Mouse (Mus musculus) liver, adult 2 months (tissue): ENCODE results near the gene Agpat1. TPM values are rescaled to one million over a fixed set of nuclear protein-coding genes. Genes with fewer than 3 reads are reported as not detected.

Experiments used
- DNase-seq: peaks from one replicate; pipeline ENCODE4 v3.0.0-alpha.2; 2011; ENCODE audit warnings: low read depth, low spot score; ENCODE audit errors: extremely low read depth
- H3K27ac ChIP-seq: fragments of 200-500 bp; replicated peaks from 2 replicates; pipeline ENCODE4 v1.5.1; 2012; ENCODE audit warnings: low read depth, mild to moderate bottlenecking, control low read depth, inconsistent platforms, low read length; ENCODE audit not compliant: insufficient read depth
- H3K27me3 ChIP-seq: fragments of 200-500 bp; 2 replicates; pipeline ENCODE4 v1.6.1; 2012; ENCODE audit warnings: mild to moderate bottlenecking, moderate library complexity, low read length, inconsistent platforms; ENCODE audit not compliant: control insufficient read depth, insufficient read depth
- H3K36me3 ChIP-seq: fragments of 200-500 bp; 2 replicates; pipeline ENCODE4 v1.6.1; 2012; ENCODE audit warnings: low read length, inconsistent platforms; ENCODE audit not compliant: control insufficient read depth, insufficient read depth
- H3K4me1 ChIP-seq: fragments of 200-500 bp; 2 replicates; pipeline ENCODE4 v1.6.1; 2011; ENCODE audit warnings: low read length; ENCODE audit not compliant: control insufficient read depth, insufficient read depth
- H3K4me3 ChIP-seq: fragments of 200-500 bp; 2 replicates; pipeline ENCODE4 v1.5.1; 2011; ENCODE audit warnings: low read depth, mild to moderate bottlenecking, control low read depth, low read length, moderate library complexity; ENCODE audit not compliant: insufficient read depth
- H3K79me2 ChIP-seq: fragments of 200-500 bp; 2 replicates; pipeline ENCODE4 v1.6.1; 2012; ENCODE audit warnings: inconsistent platforms, mild to moderate bottlenecking, low read length, moderate library complexity; ENCODE audit not compliant: control insufficient read depth, insufficient read depth
- H3K9ac ChIP-seq: fragments of 200-500 bp; 2 replicates; pipeline ENCODE4 v1.6.1; 2012; ENCODE audit warnings: low read depth, mild to moderate bottlenecking, control low read depth, inconsistent platforms, low read length
- CTCF ChIP-seq: fragments of 200-500 bp; IDR thresholded peaks from 2 replicates; pipeline ENCODE4 v1.5.1; 2011; ENCODE audit warnings: low read depth, low read length, control low read depth
- POLR2A ChIP-seq: fragments of 200-500 bp; IDR thresholded peaks from 2 replicates; pipeline ENCODE4 v1.6.1; 2011; ENCODE audit warnings: low read length, control low read depth; ENCODE audit not compliant: insufficient read depth; ENCODE audit errors: extremely low read depth
- WGBS: fragments of 180-500 bp; shearing (Covaris S2); methylation state at CpG from one replicate; pipeline ENCODE4 v1.1.7; 2018; 5-methylcytosine and 5-hydroxymethylcytosine counted together
- polyA plus RNA-seq: library from polyadenylated mRNA; depleted of rRNA; stranded (reverse); fragments of >200 nt; gene quantifications from 2 replicates; pipeline ENCODE4 v1.2.3, GENCODE M21; 2012
- total RNA-seq: library from RNA; depleted of rRNA; stranded (reverse); fragments of >200 nt; gene quantifications from 2 replicates; pipeline ENCODE4 v1.2.3, GENCODE M21; 2014

Agpat1 gene
- total and polyA plus RNA-seq, 2 experiments: 4.3 to 40.5 TPM

DNA sequence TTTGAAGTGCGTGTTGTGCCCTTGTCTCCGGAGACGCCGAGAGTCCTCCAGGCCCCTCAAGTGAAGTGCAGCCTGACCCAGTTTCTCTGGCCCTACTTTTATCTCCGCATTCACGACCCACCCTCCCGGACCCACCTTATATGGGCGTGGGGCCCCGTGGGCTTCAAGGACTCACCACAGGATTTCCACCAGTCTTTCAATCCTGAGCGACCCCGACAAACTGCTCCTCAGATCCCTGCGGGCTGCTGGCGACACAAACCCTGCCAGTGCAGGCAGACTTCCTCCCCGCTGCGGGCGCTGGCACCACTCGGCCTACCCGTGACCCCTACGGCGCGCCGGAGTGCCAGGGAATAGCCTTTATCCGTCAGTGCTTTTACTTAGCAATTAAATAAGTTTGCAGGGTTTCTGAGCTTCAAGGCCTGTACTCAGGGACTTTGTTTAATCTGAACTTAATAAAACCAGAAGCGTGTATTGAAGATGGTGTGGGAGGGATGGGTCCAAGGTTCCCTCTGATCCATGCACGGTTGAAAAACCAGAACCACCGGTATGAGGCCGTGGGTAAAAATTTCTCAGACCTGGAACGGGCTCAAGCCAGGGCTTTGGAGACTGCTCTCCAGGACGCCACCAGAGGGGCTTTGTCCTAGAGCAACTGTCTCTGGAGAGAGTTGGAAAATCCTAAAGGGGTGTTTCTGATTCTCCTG lies 24.0 kb downstream of the Agpat1 start, which contains the start of gene Ppt2:
Gene Ppt2, minus strand, starts transcription at position 568 of the 701 bp plus-strand sequence.
- Histone ChIP-seq H3K36me3 (peaks cover 2% of the 10 kb centered on the region; the same call in 1 of the 2 replicates), H3K79me2 (no peaks in the 10 kb centered on the region), H3K27me3 (no peaks in the 10 kb centered on the region), H3K27ac (peak within 1 kb of the TSS; percentile 82), H3K4me3 (peak within 1 kb of the TSS; percentile 72), H3K9ac (peak within 1 kb of the TSS; percentile 75), H3K4me1 (0 out of 2 replicates have a peak, but pooled peaks cover 5% of the 10 kb centered on the region)
- TF ChIP-seq CTCF (no peak), POLR2A (no peak)
- 2% methylated on average over 29 of the region's 29 CpGs for WGBS
- peak; percentile 44 for DNase-seq

DNA sequence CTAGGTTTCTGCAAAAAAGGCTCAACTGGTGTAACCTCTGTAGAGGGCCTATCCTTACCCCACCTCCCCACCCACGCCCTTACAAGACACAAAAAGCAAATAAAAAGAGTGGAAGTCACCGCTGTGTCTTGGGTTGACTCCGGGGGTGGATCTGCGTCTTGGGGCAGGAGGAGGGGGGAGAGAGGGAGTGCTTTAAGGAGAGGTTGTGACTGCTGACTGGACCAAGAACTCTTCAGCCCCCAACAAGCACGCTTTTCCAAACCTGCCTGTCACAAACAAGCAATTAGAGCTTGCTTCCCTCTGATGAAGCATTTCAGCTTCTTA lies 24.5 kb downstream of the Agpat1 start:
- Histone ChIP-seq H3K27me3 (no peaks in the 10 kb centered on the region), H3K36me3 (peaks cover 2% of the 10 kb centered on the region; the same call in 1 of the 2 replicates), H3K27ac (peak overlapping the region; percentile 82), H3K9ac (no peak overlapping the region), H3K4me3 (no peak overlapping the region), H3K79me2 (no peaks in the 10 kb centered on the region), H3K4me1 (0 out of 2 replicates have a peak, but pooled peaks cover 5% of the 10 kb centered on the region)
- no peak for TF ChIP-seq CTCF
- no peak for TF ChIP-seq POLR2A
- 59% methylated on average over 5 of the region's 5 CpGs for WGBS
- no peak for DNase-seq

DNA sequence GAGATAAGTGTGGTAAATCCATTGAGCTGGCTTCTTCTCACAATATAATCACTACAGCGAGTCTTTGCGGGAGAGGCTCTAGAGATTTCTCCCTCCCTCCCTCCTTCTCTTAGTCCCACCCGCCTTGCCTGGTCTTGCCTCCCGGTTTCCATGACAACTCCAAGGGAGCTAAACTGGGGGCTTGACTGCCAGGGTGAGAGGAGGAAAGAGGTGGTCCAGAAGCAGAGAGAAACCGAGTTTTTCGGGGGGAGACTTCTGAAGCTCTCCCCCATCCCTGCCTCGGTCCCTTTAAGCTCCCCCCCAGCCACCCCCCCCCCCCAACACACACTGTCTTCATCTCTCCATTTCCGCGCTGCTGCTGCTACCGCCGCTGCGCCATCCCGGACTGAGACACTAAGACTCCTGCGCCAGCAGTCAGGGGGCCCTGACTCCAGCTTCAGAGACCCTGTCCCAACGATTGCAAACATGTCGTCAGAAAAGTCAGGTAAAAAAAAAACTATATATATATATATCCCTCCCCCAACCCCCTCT lies 25.2 kb downstream of the Agpat1 start, which contains the start of gene Prrt1:
Gene Prrt1, plus strand, starts transcription at position 313 of the 531 bp plus-strand sequence.
- no peak for DNase-seq
- Histone ChIP-seq H3K9ac (no peak within 1 kb of the TSS), H3K27ac (peak within 1 kb of the TSS; percentile 82), H3K79me2 (no peaks in the 10 kb centered on the region), H3K4me1 (0 out of 2 replicates have a peak, but pooled peaks cover 5% of the 10 kb centered on the region), H3K27me3 (no peaks in the 10 kb centered on the region), H3K36me3 (peaks cover 2% of the 10 kb centered on the region; the same call in 1 of the 2 replicates), H3K4me3 (no peak within 1 kb of the TSS)
- TF ChIP-seq POLR2A (no peak), CTCF (no peak)
- WGBS: 44% methylated on average over 16 of the region's 16 CpGs

DNA sequence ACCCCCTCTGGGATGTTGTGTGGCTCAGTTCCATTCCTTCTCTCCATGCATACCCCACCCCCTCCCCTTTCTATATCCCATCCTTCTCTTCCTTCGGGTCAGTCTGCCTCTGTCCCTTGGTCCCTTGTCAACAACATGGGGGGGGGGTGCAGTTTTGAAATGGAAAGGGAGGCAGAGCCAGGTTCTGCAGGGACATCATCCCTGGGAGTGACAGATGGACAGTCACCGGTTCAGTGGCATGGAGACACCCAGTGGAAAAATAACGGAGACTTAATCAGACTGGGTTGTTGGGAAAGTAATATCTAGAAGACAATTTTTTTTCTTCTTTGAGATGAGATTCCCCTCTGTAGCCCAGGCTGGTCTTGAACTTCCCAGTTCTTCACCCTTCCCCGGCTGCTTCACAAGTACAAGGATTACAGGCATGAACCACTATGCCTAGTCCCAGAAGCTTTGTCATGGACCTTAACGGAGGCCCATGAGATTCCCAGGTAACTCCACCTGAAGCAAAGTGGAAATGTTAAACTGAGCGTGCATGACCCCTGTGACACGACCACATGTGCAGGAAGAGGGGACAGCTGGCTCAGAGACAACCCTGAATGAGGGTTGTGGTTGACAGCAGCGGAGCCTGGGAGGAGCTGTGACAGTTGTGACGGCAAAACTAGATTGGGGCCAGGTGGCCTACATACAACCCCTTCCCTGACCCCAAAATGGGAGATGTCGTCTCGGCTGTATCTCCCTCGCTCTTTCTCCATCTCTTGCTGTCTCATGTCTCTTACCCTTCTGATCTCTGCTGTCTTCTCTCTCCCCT lies 25.9 kb downstream of the Agpat1 start:
- H3K27me3 ChIP-seq: no peaks in the 10 kb centered on the region
- peaks cover 2% of the 10 kb centered on the region; the same call in 1 of the 2 replicates for H3K36me3 ChIP-seq
- no peak overlapping the region for H3K4me3 ChIP-seq
- TF ChIP-seq POLR2A (no peak), CTCF (no peak)
- H3K4me1 ChIP-seq: 0 out of 2 replicates have a peak, but pooled peaks cover 5% of the 10 kb centered on the region
- DNase-seq: no peak
- no peak overlapping the region for H3K9ac ChIP-seq
- WGBS: 68% methylated on average over 12 of the region's 12 CpGs
- no peak overlapping the region for H3K27ac ChIP-seq
- no peaks in the 10 kb centered on the region for H3K79me2 ChIP-seq

DNA sequence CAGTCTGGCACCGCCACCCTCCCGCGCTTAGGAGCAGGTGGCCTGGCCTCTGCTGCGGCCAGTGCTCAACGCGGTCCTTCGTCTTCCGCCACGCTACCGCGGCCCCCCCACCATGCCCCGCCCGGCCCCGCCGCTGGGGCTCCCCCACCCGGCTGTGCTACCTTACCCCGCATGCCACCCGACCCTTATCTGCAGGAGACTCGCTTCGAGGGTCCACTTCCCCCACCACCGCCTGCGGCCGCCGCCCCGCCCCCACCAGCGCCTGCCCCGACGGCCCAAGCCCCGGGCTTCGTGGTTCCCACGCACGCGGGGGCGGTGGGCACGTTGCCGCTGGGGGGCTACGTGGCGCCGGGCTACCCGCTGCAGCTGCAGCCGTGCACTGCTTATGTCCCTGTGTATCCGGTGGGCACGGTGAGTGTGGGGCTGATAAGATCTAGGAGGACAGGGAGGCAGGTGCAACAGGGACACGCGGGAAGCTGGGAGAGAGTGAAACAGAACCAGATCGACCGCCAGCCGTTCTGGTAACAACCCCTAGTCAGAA lies 26.8 kb downstream of the Agpat1 start:
- H3K36me3 ChIP-seq: no peaks in the 10 kb centered on the region
- H3K9ac ChIP-seq: peak overlapping the region; percentile 48; the same call in 1 of the 2 replicates
- H3K27ac ChIP-seq: no peak overlapping the region
- no peaks in the 10 kb centered on the region for H3K27me3 ChIP-seq
- TF ChIP-seq POLR2A (no peak), CTCF (no peak)
- H3K4me3 ChIP-seq: peak overlapping the region; percentile 22; the same call in 1 of the 2 replicates
- 0 out of 2 replicates have a peak, but pooled peaks cover 5% of the 10 kb centered on the region for H3K4me1 ChIP-seq
- WGBS: 8% methylated on average over 43 of the region's 48 CpGs
- DNase-seq: no peak
- no peaks in the 10 kb centered on the region for H3K79me2 ChIP-seq
